Mouse (Mus musculus): ENCODE measurements at regions not wholly inside any gene's neighbourhood (a gene's known extent, or its start where the extent isn't known, plus 50 kb on each side); places are given as distances from the start of the nearest gene placed in this dataset.

DNA sequence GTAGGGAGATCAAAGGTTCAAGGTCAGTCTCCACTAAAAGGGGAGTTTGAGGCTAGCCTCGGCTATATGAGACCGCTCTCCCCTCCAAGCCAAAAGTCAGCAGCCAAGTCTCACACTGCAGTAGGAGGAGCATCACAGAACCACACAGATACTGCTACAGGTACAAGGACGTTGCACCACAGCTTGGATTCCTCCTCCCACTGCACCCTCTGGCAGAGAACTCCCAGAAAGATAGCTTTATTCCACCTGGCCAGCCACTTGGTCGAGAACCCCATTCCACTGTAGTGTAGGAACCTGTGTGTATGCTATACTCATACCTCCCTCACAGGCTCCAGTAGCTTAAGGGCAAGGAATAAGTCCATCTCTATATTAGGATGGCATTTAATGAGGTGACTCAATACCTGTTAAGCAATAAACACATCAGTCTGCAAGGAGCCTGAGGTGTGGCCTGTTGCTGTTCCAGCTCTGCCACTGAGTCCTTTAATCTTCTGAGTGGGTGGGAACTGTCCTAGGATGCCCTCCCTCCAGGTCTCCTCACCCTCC is 254.0 kb downstream of the Sox4 start:
- no peak for DNase-seq (ENCODE audit: low spot score in 2 of 2)

DNA sequence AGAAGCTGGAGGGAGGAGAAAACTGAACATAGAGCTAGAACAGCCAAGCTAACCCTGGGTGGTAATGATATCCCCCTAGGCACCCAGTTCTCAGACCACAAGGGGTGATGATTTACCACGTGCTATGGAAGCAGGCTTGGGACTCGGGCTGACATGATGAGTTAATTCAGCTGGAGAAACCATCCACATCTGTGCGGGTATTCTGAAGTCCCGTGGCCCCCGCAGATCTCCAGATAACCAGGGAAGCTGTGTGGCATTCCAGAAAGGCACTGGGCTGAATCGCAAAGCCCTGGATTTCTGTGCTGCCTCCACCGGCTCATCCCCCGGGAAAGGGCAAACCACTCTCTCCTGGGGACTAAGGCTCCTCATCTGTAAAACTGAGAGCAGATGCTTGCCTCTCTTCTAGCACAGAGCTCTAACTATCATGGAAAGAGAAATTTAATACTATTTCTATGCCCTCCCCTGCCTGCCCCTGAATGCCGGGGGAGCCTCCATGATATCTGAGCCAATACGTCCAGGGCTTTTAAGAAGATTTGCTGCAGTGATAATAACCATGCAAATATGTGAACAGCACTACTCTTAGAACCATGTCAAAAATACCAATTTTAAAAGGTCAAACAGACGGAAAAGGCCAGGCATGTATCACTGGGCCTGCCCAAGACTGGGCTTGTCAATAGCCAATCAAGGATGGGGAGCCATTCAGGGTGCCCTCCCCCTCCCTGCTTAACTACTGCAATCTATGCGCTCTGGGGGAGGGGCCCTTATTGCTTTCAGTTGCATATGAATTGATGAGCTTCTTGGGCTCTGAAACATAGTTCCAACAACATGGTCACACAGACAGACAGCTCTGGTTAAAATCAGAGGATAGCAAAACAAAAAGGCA is 255.5 kb downstream of the Sox4 start:
- DNase-seq (ENCODE audit: low spot score in 2 of 2): no peak

DNA sequence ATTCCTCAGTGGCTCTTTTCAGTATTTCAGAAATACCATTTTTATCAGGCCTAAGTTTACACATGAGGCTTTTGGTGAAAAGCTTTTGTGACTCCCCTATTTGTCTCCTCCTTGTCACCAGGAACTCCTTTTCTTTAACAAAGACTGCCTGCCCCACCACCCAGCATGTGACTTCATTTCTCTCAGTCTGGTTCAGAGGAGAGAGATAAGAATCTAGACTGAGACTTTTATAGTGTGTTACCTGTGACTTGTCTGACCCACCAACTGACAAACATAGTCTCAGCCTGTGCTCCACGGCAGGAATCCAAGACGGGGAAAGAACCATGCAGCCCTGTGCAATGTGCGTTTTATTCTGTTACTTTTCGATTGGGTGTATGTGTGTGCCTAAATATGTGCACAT is 260.4 kb downstream of the Sox4 start:
- no peak for DNase-seq (ENCODE audit: low spot score in 2 of 2)

DNA sequence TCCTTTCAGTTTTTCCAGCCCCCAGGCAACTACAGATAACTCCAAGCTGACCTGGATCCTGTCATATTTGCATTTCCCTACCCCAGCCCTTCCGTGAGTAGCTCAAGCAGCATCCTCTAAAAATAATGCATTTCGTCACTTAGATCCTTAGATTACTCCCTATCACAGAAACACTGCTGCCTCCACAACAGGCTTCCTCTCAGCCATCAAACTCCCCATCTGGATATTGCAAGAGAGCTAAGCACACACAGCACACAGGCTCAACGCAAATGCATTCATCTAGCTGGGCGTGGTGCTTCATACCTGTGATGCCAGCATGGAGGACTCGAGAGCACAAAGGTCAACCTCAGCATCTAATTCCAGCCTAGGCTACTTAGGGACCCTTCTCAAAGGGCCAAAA is 260.9 kb downstream of the Sox4 start:
- DNase-seq (ENCODE audit: low spot score in 2 of 2): peak; percentile 22 to 55

DNA sequence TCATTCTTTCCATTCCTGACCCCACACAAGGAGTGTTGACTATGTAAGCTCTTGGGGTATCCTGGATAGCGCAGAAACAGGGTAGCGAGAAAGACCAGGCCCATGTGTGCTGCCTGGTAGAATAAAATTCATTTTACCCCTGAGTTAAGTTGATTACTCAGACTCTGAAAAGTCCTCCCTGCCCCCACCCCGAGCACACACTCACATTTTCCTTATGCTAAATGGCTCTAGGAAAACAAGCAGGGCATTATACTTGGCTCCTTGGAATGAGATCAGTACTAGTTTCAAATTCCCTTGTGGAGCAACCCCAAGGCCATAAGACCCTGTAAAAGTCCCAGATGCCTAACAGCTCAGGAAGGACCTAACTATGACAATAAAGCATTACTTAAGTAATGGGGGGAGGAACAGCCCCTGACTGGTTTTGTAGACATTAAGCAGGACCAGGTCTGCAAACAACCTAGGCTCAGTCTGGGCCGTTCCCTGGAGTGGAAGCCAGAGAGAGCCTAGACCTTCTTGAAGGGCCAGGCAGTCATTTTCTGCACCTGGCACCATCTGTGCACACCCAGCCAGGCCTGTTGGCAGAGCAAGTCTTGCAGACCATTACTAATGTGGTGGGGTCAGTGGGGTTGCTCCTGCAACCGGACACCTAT is 262.9 kb downstream of the Sox4 start:
- no peak for DNase-seq (ENCODE audit: low spot score in 2 of 2)

DNA sequence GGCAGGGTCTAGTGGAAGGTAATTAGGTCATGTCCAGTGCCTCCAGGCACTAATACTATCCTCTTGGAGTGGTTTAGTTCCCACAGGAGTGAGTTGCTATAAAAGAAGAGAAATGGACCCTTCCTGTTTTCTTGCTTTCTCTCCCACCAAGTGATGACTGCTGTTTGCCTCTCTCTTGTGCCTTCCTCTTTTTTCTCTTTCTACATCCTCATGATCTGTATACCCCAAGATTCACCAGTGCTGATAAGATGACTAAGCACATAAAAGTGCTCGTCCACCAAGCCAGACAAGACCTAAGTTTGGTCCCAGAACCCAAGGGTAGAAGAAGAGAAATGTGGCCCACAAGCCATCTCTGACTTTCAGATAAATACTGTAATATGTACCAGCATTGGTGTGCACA is 265.7 kb downstream of the Sox4 start:
- DNase-seq (ENCODE audit: low spot score in 2 of 2): no peak

DNA sequence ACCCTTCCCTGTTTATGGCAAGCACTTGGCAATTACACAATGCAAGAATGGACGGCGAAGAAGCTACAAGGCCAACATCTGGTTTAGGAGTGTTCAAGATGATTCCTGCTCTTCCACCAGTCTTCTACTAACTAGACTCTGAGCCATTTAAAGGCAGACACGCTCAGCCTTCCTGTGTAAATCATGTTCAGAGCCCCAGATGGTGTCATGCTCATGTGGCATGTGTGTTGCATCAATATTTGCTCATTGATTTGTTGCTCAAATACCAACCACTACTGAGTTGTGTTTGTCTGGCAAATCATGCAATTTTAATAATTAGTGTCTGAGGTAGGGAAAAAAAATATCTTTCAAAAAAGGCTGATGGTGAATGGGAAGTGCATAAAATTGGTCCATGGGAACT is 269.2 kb downstream of the Sox4 start:
- no peak for DNase-seq (ENCODE audit: low spot score in 2 of 2)

DNA sequence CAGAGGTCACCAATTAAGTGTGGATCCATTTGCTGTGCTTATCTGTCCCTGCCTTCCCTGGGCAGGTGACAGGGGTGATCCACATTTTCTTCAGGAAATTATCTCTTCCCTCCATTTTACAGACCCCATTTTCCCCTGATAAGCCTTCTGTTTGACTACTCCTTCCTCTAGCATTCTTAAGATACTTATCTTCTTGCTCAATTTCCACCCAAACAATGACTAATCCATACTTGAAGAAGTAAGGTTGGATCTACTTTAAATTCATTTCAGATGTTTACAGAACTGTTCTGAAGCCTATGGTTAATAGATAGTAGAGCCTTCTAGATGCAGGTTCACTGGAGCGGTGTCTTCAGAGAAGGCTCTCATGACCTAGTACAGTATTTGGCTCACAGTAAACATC is 273.2 kb downstream of the Sox4 start:
- no peak for DNase-seq (ENCODE audit: low spot score in 2 of 2)

DNA sequence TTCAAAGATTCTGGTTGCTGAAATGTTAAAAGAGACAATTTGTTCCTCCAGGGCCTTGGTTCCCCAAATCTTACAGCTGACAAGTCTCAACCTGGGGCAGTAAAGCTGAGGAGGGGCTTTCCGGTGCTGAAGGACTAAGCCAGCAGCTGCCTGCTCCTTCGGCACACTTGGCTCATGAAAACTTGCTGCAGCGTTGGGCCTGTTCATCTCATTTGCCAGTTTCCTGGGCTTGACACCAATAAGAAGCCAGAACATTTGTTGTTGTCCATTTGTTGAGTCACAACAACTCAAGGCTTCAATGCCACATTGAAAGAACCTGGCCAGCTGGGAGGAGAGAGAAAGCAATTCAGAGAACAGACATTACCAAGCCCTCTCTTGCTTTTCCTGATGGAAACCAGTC is 279.9 kb downstream of the Sox4 start:
- no peak for DNase-seq (ENCODE audit: low spot score in 2 of 2)

DNA sequence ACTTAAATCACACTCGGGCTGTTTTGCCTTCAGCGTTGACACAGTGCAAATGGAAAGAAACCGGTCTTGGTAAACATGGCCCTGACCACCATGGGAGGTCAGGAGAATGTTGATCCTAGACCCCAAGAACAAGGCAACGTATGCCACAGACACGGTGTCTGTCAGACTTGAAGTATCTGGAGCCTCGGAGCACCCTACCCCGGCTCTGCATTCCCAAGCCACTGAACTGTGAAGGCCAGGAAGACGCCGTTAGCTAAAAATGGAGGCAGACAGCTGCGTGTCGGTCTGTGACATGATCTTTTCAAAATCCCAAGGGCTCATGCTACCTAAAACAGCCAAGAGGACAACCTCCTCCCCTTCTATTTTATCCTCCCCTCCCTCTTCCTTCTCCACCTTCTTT is 282.0 kb downstream of the Sox4 start:
- DNase-seq (ENCODE audit: low spot score in 2 of 2): no peak

DNA sequence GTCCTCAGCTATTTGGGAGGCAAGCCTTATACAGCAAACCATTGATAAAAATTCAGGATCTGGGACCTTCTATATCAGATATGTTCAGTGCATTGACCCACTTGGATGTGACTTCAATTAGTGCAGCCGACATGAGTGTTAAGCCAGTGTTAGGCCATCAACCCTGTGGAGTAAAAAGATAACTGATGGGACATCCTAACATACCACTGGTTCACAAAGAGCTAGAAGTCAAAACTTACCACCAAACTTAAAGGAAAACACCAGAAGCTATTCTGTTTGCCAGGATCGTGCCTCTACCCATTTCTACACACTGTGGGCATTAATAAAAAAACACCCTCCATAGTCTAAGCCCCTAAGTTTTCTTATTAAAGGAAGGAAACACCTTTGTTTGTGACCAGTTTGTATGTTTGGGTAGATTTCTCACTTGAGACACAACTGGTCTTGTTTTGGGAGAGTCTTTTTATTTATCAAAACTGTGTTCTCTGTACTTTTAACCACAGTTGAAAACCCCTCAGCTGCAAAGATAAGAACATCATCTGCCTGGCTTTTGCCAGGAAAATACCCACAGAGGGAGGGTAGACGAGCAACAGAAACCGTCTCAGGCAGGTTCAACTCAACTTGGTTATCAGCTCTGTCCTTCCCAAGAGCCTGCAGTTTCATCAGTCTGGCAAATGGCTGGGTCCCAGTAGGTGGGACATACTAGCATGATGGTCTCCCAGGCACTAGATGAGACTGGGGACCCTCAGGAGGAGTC is 283.5 kb downstream of the Sox4 start:
- DNase-seq (ENCODE audit: low spot score in 2 of 2): no peak

DNA sequence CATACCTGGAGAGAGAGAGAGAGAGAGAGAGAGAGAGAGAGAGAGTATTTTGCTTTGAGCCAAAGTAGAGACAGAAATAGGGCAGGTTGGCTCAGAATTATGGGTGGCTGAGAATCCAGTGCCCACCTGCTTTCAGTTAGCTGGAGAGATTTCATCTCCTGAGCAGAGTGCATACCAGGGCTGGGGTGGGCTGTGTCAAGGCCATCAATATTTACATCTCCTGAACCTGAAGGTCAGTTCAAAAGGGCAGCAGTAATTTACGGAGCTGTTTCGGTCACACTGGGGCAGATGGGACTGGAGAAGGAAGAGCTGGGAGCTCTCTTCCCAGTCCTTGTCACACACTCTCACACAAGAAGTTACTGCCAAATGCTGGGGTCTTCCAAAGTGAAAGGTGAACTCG is 286.7 kb downstream of the Sox4 start:
- no peak for DNase-seq (ENCODE audit: low spot score in 2 of 2)

DNA sequence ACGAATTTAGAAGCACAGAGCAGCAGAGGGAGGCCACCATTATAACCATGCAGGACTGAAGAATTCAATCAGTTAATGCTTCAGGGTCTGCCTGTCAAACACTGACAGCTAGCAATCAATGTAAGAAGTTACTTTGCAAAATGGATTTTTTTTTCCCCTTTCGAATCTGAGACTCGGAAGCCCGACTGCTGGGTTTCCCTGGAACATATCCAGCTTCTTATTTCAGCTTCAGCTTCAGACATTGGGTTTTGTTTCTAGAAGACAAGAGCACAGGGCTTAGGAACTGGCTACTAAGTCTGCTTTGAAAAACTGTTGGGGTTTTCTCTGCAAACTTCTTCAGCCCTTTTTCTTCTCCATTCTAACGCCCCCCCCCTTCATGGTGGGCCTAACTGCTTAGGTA is 288.4 kb downstream of the Sox4 start:
- no peak for DNase-seq (ENCODE audit: low spot score in 2 of 2)

DNA sequence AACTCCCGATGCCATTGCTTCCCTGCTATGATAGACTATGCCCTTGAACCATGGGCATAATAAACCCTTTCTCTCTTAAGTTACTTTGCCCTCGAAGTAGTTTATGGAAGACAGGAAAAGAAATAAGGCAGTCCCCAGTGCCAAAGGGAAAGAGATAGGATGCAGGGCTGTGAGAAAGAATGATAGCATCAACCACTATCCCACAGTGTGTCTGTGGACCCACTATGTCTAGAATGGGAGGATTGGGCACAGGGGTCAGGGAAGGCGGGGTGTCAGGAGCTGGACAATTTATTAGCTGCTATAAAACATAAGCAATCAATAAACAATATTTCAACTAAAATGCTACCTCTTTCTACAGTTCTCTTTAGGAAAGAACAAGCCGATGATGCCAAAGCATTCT is 288.8 kb downstream of the Sox4 start:
- DNase-seq (ENCODE audit: low spot score in 2 of 2): no peak

DNA sequence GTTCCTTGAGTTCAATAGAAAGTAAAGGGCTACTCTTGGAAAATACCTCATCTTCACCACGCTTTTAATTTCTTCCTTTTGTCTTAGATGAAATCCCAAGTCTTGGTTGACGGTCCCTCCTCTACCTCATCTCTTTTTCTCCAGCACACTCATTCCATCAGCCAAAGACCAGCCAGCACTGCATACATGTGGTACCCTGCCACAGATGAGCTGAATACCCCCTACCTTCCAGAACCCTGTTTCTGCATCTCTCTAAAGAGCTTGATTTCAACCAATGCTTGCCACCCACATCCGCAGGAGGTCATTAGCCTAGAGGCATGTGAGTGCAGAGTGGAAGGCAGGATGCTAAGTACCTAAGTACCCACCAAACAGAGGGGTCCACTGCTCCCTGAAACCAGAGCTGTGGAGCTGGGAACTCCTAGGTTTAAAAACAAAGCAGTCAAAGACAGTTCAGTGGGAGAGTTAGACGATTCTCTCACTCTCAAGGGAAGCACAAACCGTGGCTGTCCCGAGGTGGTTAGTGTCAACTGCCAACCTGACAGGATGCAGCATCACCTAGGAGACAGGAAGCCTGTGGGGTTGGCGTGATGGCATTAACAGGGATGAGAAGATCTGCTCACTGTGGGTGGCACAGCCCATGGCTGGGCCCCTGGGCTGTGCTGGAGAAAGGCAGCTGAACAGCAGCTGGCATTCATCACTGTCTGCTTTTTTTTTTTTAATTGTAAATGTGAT is 289.4 kb downstream of the Sox4 start:
- DNase-seq (ENCODE audit: low spot score in 2 of 2): no peak

DNA sequence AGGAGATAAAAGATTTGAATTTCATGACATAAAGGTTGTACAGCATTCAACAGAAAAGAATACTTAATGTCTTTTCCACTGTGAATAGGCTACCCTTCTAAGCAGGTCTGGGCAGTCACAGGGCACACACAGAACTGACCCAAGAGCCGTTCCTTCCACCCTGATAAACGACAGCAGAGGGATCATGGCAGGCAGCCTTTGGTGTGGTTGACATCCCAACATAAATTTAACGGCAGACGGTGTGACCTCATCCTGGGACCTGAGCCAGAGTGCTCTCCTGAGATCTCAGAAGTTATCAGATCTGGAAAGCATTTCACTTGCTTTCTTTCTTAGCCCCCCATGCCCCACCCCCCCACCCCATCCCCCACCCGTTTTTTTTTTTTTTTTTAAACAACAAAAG is 290.1 kb downstream of the Sox4 start:
- no peak for DNase-seq (ENCODE audit: low spot score in 2 of 2)

DNA sequence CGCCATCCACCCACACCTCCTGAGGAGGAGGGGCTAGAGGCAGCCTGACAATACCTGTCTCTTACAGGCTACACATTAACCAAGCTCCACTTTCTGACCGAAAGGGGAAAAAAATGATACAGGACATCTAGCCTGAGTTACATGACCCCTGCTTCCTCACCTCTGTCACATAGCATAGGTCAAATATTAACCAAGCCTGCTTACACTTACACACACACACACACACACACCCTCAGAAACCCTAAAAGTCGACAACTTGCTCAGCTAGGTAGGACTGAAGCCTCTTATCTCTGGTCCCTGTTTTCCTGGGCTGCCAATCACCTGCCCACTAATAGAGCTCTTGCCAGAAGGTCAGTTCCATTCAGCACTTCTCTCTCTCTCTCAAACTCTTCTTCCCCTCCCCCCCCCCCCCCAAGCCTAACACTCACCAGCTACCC is 291.2 kb downstream of the Sox4 start:
- DNase-seq (ENCODE audit: low spot score in 2 of 2): no peak

DNA sequence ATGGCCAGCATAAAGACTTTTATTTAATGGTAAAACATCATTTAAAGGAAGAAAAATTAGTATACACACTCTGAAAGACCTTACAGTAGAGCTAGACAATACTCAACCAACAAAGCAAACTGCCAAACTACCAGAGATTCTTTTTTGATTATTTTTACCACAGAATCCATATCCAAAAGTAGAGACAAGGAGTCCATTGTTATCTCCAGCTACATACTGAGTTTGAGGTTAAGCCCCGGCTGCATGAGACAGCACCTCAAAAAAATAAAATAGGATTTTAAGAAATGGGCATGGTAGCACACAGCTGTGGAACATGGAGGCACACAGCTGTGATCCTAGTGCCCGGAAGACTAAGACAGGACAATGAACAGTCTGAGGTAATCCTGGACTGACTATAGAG is 293.4 kb downstream of the Sox4 start:
- DNase-seq (ENCODE audit: low spot score in 2 of 2): no peak

DNA sequence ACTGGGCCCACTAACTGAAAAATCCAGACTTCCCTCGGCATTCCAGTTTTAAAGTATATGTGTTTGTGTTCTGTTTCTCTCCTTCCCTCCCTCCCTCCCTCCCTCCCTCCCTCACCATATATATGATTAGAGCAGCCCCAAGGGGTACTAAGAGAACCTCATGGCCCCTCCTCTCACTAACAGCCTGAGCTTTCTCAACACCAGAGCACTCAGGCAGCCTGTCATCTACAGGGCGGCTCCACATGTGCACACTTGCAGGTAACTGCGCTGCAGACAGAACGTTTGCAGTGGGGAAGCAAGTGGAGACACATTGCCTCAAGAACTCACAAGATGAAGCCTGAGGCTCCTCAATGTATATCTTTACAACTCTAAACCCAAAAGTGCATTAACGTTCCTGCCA is 294.9 kb downstream of the Sox4 start:
- DNase-seq (ENCODE audit: low spot score in 2 of 2): no peak

DNA sequence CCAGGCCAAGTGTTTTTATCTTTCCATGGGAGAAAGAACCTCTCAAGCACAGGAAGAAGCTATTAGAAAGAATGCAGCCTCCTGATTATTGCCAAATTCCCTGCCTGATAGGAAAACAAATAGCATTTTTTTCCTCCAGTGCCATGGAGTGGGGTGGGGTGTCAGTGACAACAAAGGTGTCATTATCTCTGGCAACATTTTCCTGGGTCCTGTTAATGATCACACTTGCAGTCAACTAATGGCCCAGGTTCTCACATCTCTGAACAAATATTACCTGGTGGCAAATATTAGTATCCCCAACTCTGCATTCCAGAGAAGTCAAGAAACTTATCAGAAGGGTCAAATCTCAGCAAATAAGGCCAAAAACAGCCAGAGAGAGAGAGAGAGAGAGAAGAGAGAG is 298.6 kb downstream of the Sox4 start:
- no peak for DNase-seq (ENCODE audit: low spot score in 2 of 2)

DNA sequence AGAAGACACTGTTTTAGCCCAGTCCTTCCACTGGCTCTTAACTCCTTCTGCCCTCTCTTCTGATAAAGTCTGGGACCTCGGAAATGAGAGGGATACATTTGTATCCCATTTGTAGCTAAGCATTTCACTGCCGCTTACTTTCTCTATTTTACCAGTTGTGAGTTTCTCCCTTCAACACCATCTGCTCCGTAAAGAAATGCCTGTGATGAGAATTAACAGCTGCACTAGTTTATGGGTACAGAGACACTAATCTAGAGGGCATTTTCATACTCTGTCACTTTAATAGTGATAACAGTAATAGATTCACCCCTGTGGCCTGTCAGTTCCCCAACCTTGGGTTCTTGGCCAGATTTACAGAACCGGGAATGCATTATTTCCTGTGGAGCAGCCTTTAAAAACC is 300.2 kb downstream of the Sox4 start:
- no peak for DNase-seq (ENCODE audit: low spot score in 2 of 2)

DNA sequence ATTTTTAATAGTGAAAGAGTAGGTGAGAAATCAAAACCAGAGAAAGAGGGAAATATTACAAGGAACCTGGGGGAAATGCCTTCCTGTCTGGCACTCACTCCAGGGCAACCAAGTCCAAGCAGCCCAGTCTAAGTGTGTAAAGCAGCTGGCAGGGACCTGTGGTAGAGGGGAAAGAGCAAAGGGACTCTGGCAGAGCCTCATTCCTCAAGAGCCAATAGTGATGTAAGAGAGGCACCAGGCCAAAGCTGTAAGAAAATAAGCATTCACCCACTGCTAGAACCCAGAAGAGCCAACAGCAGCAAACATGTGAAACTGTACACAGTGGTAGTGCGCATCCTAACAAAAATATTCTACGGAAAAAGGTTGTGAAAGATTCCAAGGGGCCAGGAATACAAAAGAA is 301.7 kb downstream of the Sox4 start:
- peak; percentile 6 to 33 for DNase-seq (ENCODE audit: low spot score in 2 of 2)
